Mouse (Mus musculus): ENCODE results near the gene Eml2. TPM values are rescaled to one million over a fixed set of nuclear protein-coding genes. Genes with fewer than 3 reads are reported as not detected.

Gene Eml2
- total RNA-seq, 2 experiments from 2014 or later, result 124 to 156 TPM

DNA sequence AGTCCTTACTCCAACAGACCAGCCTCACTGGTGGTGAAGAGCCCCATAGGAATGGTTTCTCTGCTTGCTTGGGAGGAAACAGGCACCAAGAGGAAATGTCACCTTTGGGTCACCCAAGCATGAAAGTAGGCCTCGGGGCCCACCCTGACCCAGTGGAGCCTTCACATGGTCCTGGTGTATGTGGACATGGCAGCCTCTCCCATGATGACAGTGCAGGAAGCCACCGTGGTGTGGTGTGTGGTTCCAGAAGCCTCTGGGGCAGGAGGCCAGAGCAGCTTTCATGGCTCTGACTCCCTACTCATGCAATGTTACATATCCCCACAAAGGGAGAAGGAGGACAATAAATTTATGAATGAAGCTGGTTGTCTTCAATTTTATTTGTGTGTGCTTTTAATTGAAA, 71.3 kb downstream of the Eml2 start:
- no peak for DNase-seq (ENCODE audit: low spot score in 2 of 2)

DNA sequence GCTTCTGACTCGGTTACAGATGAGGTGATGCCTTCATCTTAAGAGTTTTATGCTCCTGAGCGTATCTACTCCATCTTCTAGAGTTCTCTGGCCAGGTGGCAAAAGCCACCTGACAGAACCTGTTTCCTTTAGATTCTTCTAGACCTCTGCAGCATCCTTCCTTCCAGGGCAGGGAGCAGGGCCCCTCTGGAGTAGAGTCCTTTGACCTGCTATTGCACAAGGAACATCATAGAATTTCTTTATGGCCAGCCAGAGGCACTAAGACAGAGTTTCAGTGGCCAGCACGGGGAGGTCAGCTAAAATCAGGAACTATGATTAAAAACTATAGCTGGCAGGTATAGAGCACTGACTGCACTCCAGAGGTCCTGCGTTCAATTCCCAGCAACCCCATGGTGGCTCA, 75.9 kb downstream of the Eml2 start:
- intact Hi-C loops (cut with DNase I), result no loop called here
- no peak for DNase-seq (ENCODE audit: low spot score in 2 of 2)

More for the DNA sequence above, 71.3 kb downstream of the Eml2 start:
- intact Hi-C loops (cut with DNase I), result no loop called here

DNA sequence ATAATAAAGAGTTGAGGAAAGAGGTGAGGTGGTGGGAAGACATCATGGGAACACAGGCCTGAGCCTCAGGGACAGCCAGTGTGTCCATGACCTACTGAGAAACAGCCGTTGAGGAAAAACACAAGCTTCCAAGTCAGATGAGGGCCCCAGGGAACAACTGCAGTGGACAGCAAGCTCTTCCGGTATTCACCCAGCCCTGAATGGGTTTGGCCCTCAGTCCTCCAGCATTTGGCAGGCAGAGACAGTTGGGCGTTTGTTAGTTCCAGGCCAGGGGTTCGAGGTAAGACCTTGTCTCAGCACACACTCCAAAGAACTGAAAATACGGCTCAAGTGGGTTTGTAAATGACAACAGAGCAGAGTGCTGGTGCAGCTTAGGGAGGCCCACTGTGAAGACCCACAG, 77.2 kb downstream of the Eml2 start:
- intact Hi-C loops (cut with DNase I), result no loop called here
- no peak for DNase-seq (ENCODE audit: low spot score in 2 of 2)

DNA sequence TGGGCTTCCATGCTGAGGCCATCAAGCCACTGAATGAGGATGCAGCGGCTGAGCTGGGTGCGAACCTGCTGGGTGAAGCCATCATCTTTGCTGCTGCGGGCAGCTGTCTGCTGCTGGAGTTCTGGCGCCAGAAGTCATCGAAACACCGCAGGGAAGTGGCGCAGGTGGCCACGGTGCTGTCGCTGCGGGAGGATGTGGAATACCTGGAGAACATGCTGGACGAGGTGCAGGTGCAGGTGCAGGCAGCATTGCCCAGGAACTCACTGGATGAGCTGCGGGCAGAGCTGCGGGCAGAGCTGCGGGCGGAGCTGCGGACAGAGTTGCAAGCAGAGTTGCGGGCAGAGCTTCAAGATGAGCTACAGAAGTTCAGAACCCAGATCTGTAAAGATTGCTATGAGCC, 79.2 kb downstream of the Eml2 start:
- intact Hi-C loops (cut with DNase I), result no loop called here
- no peak for DNase-seq (ENCODE audit: low spot score in 2 of 2)

Small RNA genes within 50 kb of the gene (microRNA-seq; reads per million reads assigned to microRNA genes)
- gene Mir330, result 11,542 reads per million, percentile 96 among the genes with 10 or more reads in this experiment

Other genes with a start within 250 kb of the Eml2 start
- gene Nanos2, start 189.0 kb upstream of the Eml2 start, total RNA-seq (2021), result 1 to 10 TPM in 1 of 2 experiments, under 1 TPM in 1; 0.47 to 1.3 TPM
- gene Mypop, start 185.2 kb upstream of the Eml2 start, total RNA-seq (2021), result 10 to 100 TPM; 53.5 to 55.3 TPM
- 10 to 100 TPM; 46.3 to 53.5 TPM for gene Irf2bp1, start 172.4 kb upstream of the Eml2 start, total RNA-seq (2021)
- gene Foxa3, start 152.9 kb upstream of the Eml2 start, total RNA-seq (2021), result not detected
- gene Sympk, start 152.0 kb upstream of the Eml2 start, total RNA-seq (2021), result 100 to 1,000 TPM; 126 to 129 TPM
- gene Rsph6a, start 121.7 kb upstream of the Eml2 start, total RNA-seq (2021), result under 1 TPM in 1 of 2 experiments, not detected in 1; 0.25 TPM
- 100 to 1,000 TPM; 146 to 148 TPM for gene Dmwd, start 100.2 kb upstream of the Eml2 start, total RNA-seq (2021)
- gene Dmpk, start 92.6 kb upstream of the Eml2 start, total RNA-seq (2021), result 10 to 100 TPM; 21.4 to 40.2 TPM
- gene Six5, start 81.8 kb upstream of the Eml2 start, total RNA-seq (2021), result 1 to 10 TPM; 1.6 to 2.6 TPM
- gene Gm4969, start 58.1 kb upstream of the Eml2 start, total RNA-seq (2021), result under 1 TPM; 0.37 to 0.41 TPM
- 10 to 100 TPM; 14.0 to 14.3 TPM for gene Fbxo46, start 56.6 kb upstream of the Eml2 start, total RNA-seq (2021)
- gene Qpctl, start 27.1 kb upstream of the Eml2 start, total RNA-seq (2021), result 10 to 100 TPM; 14.6 to 17.3 TPM
- 10 to 100 TPM; 70.3 to 76.0 TPM for gene Snrpd2, start 26.7 kb upstream of the Eml2 start, total RNA-seq (2021)
- gene Gipr, start 10.3 kb upstream of the Eml2 start, total RNA-seq (2021), result 1 to 10 TPM in 1 of 2 experiments, under 1 TPM in 1; 0.89 to 2.6 TPM
- 1 to 10 TPM; 2.1 to 4.6 TPM for gene Gpr4, start 36.1 kb downstream of the Eml2 start, total RNA-seq (2021)
- gene Opa3, start 51.9 kb downstream of the Eml2 start, total RNA-seq (2021), result 10 to 100 TPM; 41.0 to 45.7 TPM
- gene Vasp, start 95.4 kb downstream of the Eml2 start, total RNA-seq (2021), result 10 to 100 TPM; 11.2 to 13.5 TPM
- not detected for gene Ppm1n, start 103.6 kb downstream of the Eml2 start, total RNA-seq (2021)
- gene Rtn2, start 106.2 kb downstream of the Eml2 start, total RNA-seq (2021), result 100 to 1,000 TPM in 1 of 2 experiments, 10 to 100 TPM in 1; 98.6 to 121 TPM
- gene Fosb, start 133.6 kb downstream of the Eml2 start, total RNA-seq (2021), result 10 to 100 TPM; 20.6 to 22.5 TPM
- gene Ercc1, start 168.4 kb downstream of the Eml2 start, total RNA-seq (2021), result 10 to 100 TPM; 35.6 to 41.8 TPM
- gene Cd3eap, start 183.1 kb downstream of the Eml2 start, total RNA-seq (2021), result 10 to 100 TPM; 17.3 to 17.6 TPM
- gene Ppp1r13l, start 183.3 kb downstream of the Eml2 start, total RNA-seq (2021), result 1 to 10 TPM; 5.1 to 7.9 TPM
- gene Ercc2, start 205.6 kb downstream of the Eml2 start, total RNA-seq (2021), result 10 to 100 TPM; 26.1 to 40.0 TPM
- 1 to 10 TPM; 2.6 to 3.3 TPM for gene Klc3, start 227.7 kb downstream of the Eml2 start, total RNA-seq (2021)
- gene Ckm, start 228.4 kb downstream of the Eml2 start, total RNA-seq (2021), result under 1 TPM; 0.35 to 0.41 TPM

Data from left cerebral cortex, postnatal 36 days (tissue).